Mouse (Mus musculus) adrenal gland, adult 2 months (tissue): ENCODE measurements at regions not wholly inside any gene's neighbourhood (a gene's known extent, or its start where the extent isn't known, plus 50 kb on each side); places are given as distances from the start of the nearest gene placed in this dataset.
A peak's percentile ranks its signal among the peaks of the same experiment; 100 is the strongest.

Experiments
- DNase-seq: peaks from one replicate; pipeline ENCODE4 v3.0.0; 2021

DNA sequence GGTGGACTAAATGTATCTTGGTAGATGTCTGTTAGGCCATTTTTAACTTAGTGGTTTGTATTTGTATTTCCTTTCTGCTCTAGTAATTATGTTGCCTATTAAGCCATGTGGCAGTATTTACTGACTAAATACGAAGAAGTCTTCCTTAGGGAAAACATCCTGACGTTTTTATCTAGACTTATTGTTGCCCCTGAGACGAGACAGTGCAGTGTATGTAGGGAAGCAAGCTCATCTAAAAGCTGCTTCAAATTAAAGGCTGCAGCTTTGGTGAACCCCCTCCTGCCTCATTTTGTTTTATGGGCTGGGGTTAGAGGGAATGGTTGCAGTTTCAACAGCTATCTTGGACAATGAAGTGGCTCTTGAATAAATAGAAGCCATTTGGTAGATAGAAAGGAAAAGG, 54.6 kb upstream of the C1galt1 start:
- DNase-seq: no peak

GRCm38 (mm10) chr6:7789071-7789470, 55.6 kb upstream of the C1galt1 start:
- DNase-seq: no peak

- no peak for DNase-seq
Measured at GRCm38 (mm10) chr6:7785407-7785806, 59.2 kb upstream of the C1galt1 start.

- DNase-seq: no peak
Measured at GRCm38 (mm10) chr6:7783059-7783458, 61.6 kb upstream of the C1galt1 start.

- DNase-seq: no peak
Measured at GRCm38 (mm10) chr6:7779959-7780358, 64.7 kb upstream of the C1galt1 start.

DNA sequence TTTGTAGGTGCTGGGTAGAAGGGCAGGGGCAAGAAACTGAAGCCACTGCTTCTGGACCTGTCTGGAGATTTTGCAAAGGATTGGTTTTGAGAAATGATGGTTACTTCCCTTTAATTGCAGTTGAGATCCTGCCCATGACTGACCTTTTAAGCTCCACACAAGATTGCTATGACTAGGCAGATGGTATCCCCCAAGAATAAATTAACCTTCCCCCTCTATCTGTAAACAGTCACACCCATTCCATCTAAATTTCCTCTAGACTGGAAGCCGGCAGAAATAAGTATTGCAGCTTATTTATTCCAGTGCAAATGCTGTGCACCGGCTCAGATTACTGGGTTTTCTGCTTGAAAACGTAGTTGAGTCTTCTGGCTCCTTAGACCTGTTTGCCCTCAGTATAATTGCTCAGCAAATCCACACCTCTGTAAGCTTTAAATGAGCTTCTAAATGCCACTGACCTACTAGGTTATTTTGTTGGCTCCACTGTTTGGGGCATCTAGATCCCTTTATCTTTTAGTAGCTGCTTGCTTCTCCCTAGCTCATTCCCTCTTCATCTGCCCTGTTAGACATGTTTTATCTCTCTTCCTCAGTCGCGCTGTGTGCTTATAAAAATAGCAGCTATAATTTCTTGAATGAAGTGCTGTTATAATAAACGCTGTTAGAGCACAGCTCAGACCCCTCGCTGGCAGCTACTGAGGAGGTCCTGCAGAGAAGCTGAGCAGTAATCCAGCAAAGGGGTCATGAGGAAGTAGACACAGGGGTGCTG, 65.8 kb upstream of the C1galt1 start:
- DNase-seq: no peak

GRCm38 (mm10) chr6:7768421-7768820, 75.4 kb upstream of the Asns start:
- DNase-seq: no peak

- DNase-seq: no peak
Measured at GRCm38 (mm10) chr6:7767631-7768030, 74.6 kb upstream of the Asns start.

GRCm38 (mm10) chr6:7759385-7759784, 66.3 kb upstream of the Asns start:
- no peak for DNase-seq

GRCm38 (mm10) chr6:7753895-7754294, 60.8 kb upstream of the Asns start:
- no peak for DNase-seq

DNA sequence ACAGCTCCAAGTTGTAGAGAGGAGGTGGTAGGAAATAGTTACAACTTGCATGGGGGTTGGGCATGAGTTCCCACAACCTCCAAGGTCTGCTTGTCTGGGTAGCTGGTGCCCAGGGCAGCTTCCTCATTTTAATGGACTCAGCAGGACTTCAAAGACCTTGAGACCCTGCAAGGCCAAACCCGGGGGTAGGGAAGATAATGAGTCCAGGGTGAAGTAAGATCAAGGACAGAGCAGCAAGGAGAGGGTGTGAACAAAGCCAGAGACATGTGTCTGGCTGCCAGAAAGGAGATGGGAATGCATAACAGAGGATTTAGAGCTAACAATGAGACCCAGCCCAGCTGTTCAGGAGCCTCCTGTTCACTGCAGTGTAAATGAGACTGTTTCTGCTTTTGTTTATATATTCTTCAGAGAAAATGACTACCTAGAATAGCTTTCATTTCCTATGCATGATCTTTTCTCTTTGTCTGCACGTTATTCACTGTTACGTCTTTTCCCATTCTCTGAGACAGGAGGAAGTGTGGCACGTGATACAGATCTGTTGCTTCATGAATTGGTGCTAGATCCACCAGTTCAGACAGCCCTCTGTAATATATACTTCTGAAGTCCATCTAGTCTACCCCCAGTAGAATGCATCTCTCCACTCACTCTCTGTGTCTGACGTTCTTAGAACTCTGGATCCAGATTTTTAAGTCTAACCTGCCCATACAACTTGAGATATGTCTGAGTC, 60.0 kb upstream of the Asns start:
- peak; percentile 68 for DNase-seq

GRCm38 (mm10) chr6:7748536-7748935, 55.5 kb upstream of the Asns start:
- DNase-seq: no peak

- DNase-seq: peak; percentile 29
Measured at GRCm38 (mm10) chr6:7744257-7744656, 51.2 kb upstream of the Asns start.
